8 mouse cellular contexts compared by ENCODE assay signal in the genomic region with DNA sequence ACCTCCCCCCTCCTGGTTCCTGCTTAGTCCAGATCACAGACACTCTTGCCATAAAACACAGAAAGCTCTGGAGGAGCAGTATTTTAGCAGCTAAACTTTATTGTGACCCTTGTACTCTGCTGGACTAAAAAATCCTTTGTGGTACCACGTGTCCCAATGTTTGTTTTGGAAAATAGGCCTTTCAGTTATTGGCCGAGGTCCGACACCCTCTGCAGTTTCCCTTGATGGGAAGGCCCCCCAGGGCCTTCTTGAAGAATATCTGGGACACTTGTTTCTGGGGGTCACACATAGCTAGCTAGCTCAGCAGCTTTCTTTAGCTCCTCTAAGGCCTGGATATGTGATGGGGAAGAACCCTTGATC. TPM values are rescaled to one million over a fixed set of nuclear protein-coding genes. Genes with fewer than 3 reads are reported as not detected.
DNase-seq lines count a peak whose midpoint lies in the region; ATAC-seq lines count a peak whose summit lies in the region.

No protein-coding gene starts in this region.

- WGBS in embryonic facial prominence, embryonic 15.5 days: 47% methylated on average over 3 of the region's 3 CpGs
- WGBS in intestine, embryonic 14.5 days: 55% methylated on average over 3 of the region's 3 CpGs
- 45% methylated on average over 3 of the region's 3 CpGs for WGBS in midbrain, embryonic 11.5 days

- H3K27ac ChIP-seq in embryonic facial prominence, embryonic 15.5 days (replicated peaks): peak overlapping the region; percentile 66
- H3K27ac ChIP-seq in intestine, embryonic 14.5 days (ENCODE audit: low read depth): no peak overlapping the region
- no peak overlapping the region for H3K27ac ChIP-seq in midbrain, embryonic 11.5 days (ENCODE audit: low read depth, low read length)

- H3K36me3 ChIP-seq in embryonic facial prominence, embryonic 15.5 days: 0 out of 2 replicates have a peak, but pooled peaks cover 5% of the 10 kb centered on the region
- peaks cover 7% of the 10 kb centered on the region; the same call in 1 of the 2 replicates for H3K36me3 ChIP-seq in intestine, embryonic 14.5 days (ENCODE audit: control insufficient read depth, insufficient read depth, low read length)
- no peaks in the 10 kb centered on the region for H3K36me3 ChIP-seq in midbrain, embryonic 11.5 days (ENCODE audit: control insufficient read depth, insufficient read depth, low read length)

- peak; percentile 42 to 56 for DNase-seq in heart, adult 18-20 months
- DNase-seq in heart, postnatal 25 days (ENCODE audit: low spot score): no peak
- DNase-seq in intestine, embryonic 14.5 days (ENCODE audit: low spot score): no peak
- peak; percentile 84 for DNase-seq in midbrain, embryonic 11.5 days (ENCODE audit: low spot score, missing footprints)
- no peak for DNase-seq in ovary, postnatal 36 days (ENCODE audit: low spot score)
- DNase-seq in urinary bladder, adult 2 months (ENCODE audit: low spot score): no peak
- no peak for DNase-seq in left cerebral cortex, postnatal 4 days

- intact Hi-C loops in heart, postnatal 25 days (cut with DNase I): loop anchor here (2.0 to 5.0 kb wide), 2 partner anchors 18 to 40 kb away; no protein-coding TSS in a partner anchor
- intact Hi-C loops in left cerebral cortex, postnatal 4 days (cut with DNase I): no loop called here

- ATAC-seq in embryonic facial prominence, embryonic 15.5 days (ENCODE audit: insufficient number of reproducible peaks, low FRiP score, low TSS enrichment, low read depth): no peak
- ATAC-seq in intestine, embryonic 14.5 days (replicated peaks; ENCODE audit: low FRiP score, low TSS enrichment, low read depth): no peak
- no peak for ATAC-seq in midbrain, embryonic 11.5 days (ENCODE audit: low FRiP score)

- H3K4me1 ChIP-seq in embryonic facial prominence, embryonic 15.5 days: peaks cover 22% of the 10 kb centered on the region
- H3K4me1 ChIP-seq in intestine, embryonic 14.5 days (replicated peaks; ENCODE audit: control insufficient read depth, insufficient read depth, low read length): 0 out of 2 replicates have a peak, but pooled peaks cover 3% of the 10 kb centered on the region
- no peaks in the 10 kb centered on the region for H3K4me1 ChIP-seq in midbrain, embryonic 11.5 days (ENCODE audit: control insufficient read depth, insufficient read depth, low read length)

- no peaks in the 10 kb centered on the region for H3K27me3 ChIP-seq in embryonic facial prominence, embryonic 15.5 days
- no peaks in the 10 kb centered on the region for H3K27me3 ChIP-seq in intestine, embryonic 14.5 days (replicated peaks; ENCODE audit: control insufficient read depth, insufficient read depth, low read length)
- H3K27me3 ChIP-seq in midbrain, embryonic 11.5 days (ENCODE audit: control insufficient read depth, insufficient read depth, low read length): peaks cover 16% of the 10 kb centered on the region

- no peaks in the 10 kb centered on the region for H3K9me3 ChIP-seq in embryonic facial prominence, embryonic 15.5 days (replicated peaks)
- H3K9me3 ChIP-seq in intestine, embryonic 14.5 days (ENCODE audit: control insufficient read depth, low read length): no peaks in the 10 kb centered on the region
- H3K9me3 ChIP-seq in midbrain, embryonic 11.5 days (ENCODE audit: control insufficient read depth, low read length): no peaks in the 10 kb centered on the region

- H3K4me3 ChIP-seq in embryonic facial prominence, embryonic 15.5 days (replicated peaks): peak overlapping the region; percentile 61
- H3K4me3 ChIP-seq in intestine, embryonic 14.5 days (ENCODE audit: low read depth, low read length): peak overlapping the region; percentile 63
- peak overlapping the region; percentile 45; the same call in 1 of the 2 replicates for H3K4me3 ChIP-seq in midbrain, embryonic 11.5 days (ENCODE audit: low read depth, low read length)

- H3K4me2 ChIP-seq in embryonic facial prominence, embryonic 15.5 days (replicated peaks): peak overlapping the region; percentile 91
- peak overlapping the region; percentile 89 for H3K4me2 ChIP-seq in intestine, embryonic 14.5 days (ENCODE audit: low read length)
- H3K4me2 ChIP-seq in midbrain, embryonic 11.5 days: peak overlapping the region; percentile 82

- no peak overlapping the region for H3K9ac ChIP-seq in embryonic facial prominence, embryonic 15.5 days
- 0 out of 2 replicates have a peak overlapping the region, but pooled peaks have one; percentile 59 for H3K9ac ChIP-seq in intestine, embryonic 14.5 days (ENCODE audit: low read length)
- H3K9ac ChIP-seq in midbrain, embryonic 11.5 days (ENCODE audit: low read length): no peak overlapping the region

RNA-seq across cellular contexts. Expression of gene Bok, which starts 1.5 kb away (rescaled TPM):
- 1 to 10 TPM; 3.3 to 4.3 TPM for total RNA-seq in heart, adult 18-20 months (2021)
- 1 to 10 TPM; 4.7 TPM for total RNA-seq in heart, postnatal 25 days (2021)
- 61.3 and 63.4 TPM in 2 replicates for polyA plus RNA-seq in embryonic facial prominence, embryonic 15.5 days (2015; fragmentation: Nextera tagmentation; extraction: Ambion mirVana)
- 46.5 and 51.3 TPM in 2 replicates for polyA plus RNA-seq in intestine, embryonic 14.5 days (2014; fragmentation: Nextera tagmentation; extraction: Ambion mirVana)
- 26.6 and 31.3 TPM in 2 replicates for polyA plus RNA-seq in midbrain, embryonic 11.5 days (2014; fragmentation: Nextera tagmentation; extraction: Ambion mirVana)
- 51.8 and 52.5 TPM in 2 replicates for polyA plus RNA-seq in urinary bladder, adult 2 months (2012; rRNA removed)
- 10 to 100 TPM; 45.0 to 48.7 TPM for total RNA-seq in left cerebral cortex, postnatal 4 days (2021)

RNA-seq across cellular contexts. Expression of gene Stk25, which starts 28.5 kb away (rescaled TPM):
- total RNA-seq in heart, adult 18-20 months (2021): 10 to 100 TPM; 83.8 to 86.6 TPM
- 10 to 100 TPM; 91.2 to 95.6 TPM for total RNA-seq in heart, postnatal 25 days (2021)
- polyA plus RNA-seq in embryonic facial prominence, embryonic 15.5 days (2015; fragmentation: Nextera tagmentation; extraction: Ambion mirVana): 185 and 200 TPM in 2 replicates
- polyA plus RNA-seq in intestine, embryonic 14.5 days (2014; fragmentation: Nextera tagmentation; extraction: Ambion mirVana): 179 and 195 TPM in 2 replicates
- 187 and 198 TPM in 2 replicates for polyA plus RNA-seq in midbrain, embryonic 11.5 days (2014; fragmentation: Nextera tagmentation; extraction: Ambion mirVana)
- polyA plus RNA-seq in urinary bladder, adult 2 months (2012; rRNA removed): 141 and 169 TPM in 2 replicates
- 100 to 1,000 TPM; 352 to 377 TPM for total RNA-seq in left cerebral cortex, postnatal 4 days (2021)

Comparison
In these comparisons a context has a peak if more than half of its experiments do, and no peak if none do; other contexts are left out.
1. DNase-seq: peak in heart, adult 18-20 months (2 of 2) and midbrain, embryonic 11.5 days (single experiment); none in heart, postnatal 25 days (single experiment), intestine, embryonic 14.5 days (single experiment), ovary, postnatal 36 days (single experiment), urinary bladder, adult 2 months (single experiment) and left cerebral cortex, postnatal 4 days (single experiment).
2. Peak in every context shown above with its lines, with median percentiles within 50 percentile points of each other: H3K4me2 ChIP-seq and H3K4me3 ChIP-seq.